ENCODE assay signal across 21 mouse cellular contexts in the genomic region with DNA sequence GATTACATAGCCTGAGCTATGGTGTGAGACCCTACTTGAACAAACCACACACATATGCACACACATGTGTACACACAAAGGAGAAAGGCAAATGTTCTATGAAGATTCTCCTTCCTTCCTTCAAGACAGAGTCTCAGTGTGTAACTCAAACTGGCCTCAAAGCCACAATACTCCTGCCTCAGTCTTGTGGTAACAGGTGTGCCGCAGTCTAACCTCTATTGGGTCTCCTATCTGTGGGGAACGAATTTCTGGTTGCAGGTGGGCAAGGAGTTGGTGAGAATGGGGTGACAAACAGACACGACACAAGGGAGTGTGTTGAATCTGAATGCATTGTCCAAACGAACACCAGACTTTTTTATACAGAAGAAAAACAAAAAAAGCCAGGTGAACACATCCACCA. TPM values are rescaled to one million over a fixed set of nuclear protein-coding genes. Genes with fewer than 3 reads are reported as not detected.
"Had no signal": no experiment of that assay in that cellular context is flagged by ENCODE, and none has a peak within 500 bp of the region (broad histone marks: within the 10 kb centered on the region; RNA-seq: fewer than 3 reads in every experiment).

No protein-coding gene starts in this region.

- H3K9me3 ChIP-seq: midbrain, embryonic 12.5 days; midbrain, embryonic 15.5 days; neural tube, embryonic 13.5 days; stomach, embryonic 15.5 days had no signal

- H3K4me2 ChIP-seq: lung, embryonic 14.5 days; midbrain, embryonic 12.5 days; midbrain, embryonic 15.5 days; neural tube, embryonic 13.5 days; stomach, embryonic 15.5 days had no signal

- H3K27ac ChIP-seq: kidney, postnatal 0 days; left cerebral cortex, adult 2 months; liver, embryonic 14.5 days; macrophage; midbrain, embryonic 12.5 days; midbrain, embryonic 15.5 days; neural tube, embryonic 13.5 days; stomach, embryonic 15.5 days had no signal

- H3K9ac ChIP-seq: liver, embryonic 14.5 days; liver, postnatal 0 days; lung, embryonic 14.5 days; midbrain, embryonic 12.5 days; midbrain, embryonic 15.5 days; neural tube, embryonic 13.5 days; stomach, embryonic 15.5 days had no signal

- H3K27me3 ChIP-seq: midbrain, embryonic 15.5 days; neural tube, embryonic 13.5 days; stomach, embryonic 15.5 days had no signal

- ATAC-seq: inflammation-experienced regulatory T-cells, adult 6 months; intestine, postnatal 0 days; liver, postnatal 0 days; lung, postnatal 0 days; midbrain, embryonic 15.5 days had no signal

- H3K4me1 ChIP-seq: midbrain, embryonic 12.5 days; midbrain, embryonic 15.5 days; neural tube, embryonic 13.5 days; stomach, embryonic 15.5 days had no signal

- H3K36me3 ChIP-seq: midbrain, embryonic 12.5 days; midbrain, embryonic 15.5 days; neural tube, embryonic 13.5 days; stomach, embryonic 15.5 days had no signal

- H3K4me3 ChIP-seq: left cerebral cortex, adult 2 months; midbrain, embryonic 12.5 days; midbrain, embryonic 15.5 days; neural tube, embryonic 13.5 days; stomach, embryonic 15.5 days had no signal

- DNase-seq: kidney, adult 2 months; kidney, postnatal 25 days; layer of hippocampus, postnatal 36 days; liver, postnatal 0 days; lung, embryonic 14.5 days; right cerebral cortex, adult 18-20 months; right cerebral cortex, postnatal 25 days; spleen, adult 18-20 months had no signal

RNA-seq across cellular contexts. Expression of a gene that starts 29.9 kb away (rescaled TPM):
- polyA plus RNA-seq: kidney, embryonic 14.5 days; kidney, postnatal 0 days; liver, adult 2 months; liver, postnatal 0 days; lung, embryonic 14.5 days had no signal
